Comparison of ENCODE assay signal across 9 mouse cellular contexts in genomic region chr13:53807791-53808525, GRCm38 (mm10).
DNase-seq lines count a peak whose midpoint lies in the region; ATAC-seq lines count a peak whose summit lies in the region.
"Had no signal": no experiment of that assay in that cellular context is flagged by ENCODE, and none has a peak within 500 bp of the region (broad histone marks: within the 10 kb centered on the region; RNA-seq: fewer than 3 reads in every experiment).

No protein-coding gene starts in this region.

- no peak for DNase-seq in kidney, postnatal 36 days
- DNase-seq in embryo, embryonic 10.5 days (ENCODE audit: low spot score): peak; percentile 75
- DNase-seq in hindlimb bud, embryonic 11.5 days (ENCODE audit: extremely low spot score, low read depth, low spot score): peak; percentile 90
- peak; percentile 85 for DNase-seq in retina, postnatal 1 day
- no peak for DNase-seq in T-cell, adult 2 months (ENCODE audit: low spot score)
- DNase-seq in frontal cortex, postnatal 25 days (ENCODE audit: low spot score in 2 of 2): no peak
- DNase-seq: kidney, adult 18-20 months had no signal

- H3K9me3 ChIP-seq in kidney, embryonic 14.5 days (ENCODE audit: control insufficient read depth, low read length): no peaks in the 10 kb centered on the region
- H3K9me3 ChIP-seq: liver, embryonic 12.5 days had no signal

- H3K4me3 ChIP-seq in kidney, embryonic 14.5 days (ENCODE audit: low read length): no peak overlapping the region
- H3K4me3 ChIP-seq: liver, embryonic 12.5 days had no signal

- 36% methylated on average over 13 of the region's 13 CpGs for WGBS in kidney, embryonic 14.5 days

- H3K27ac ChIP-seq in kidney, embryonic 14.5 days (ENCODE audit: low read depth, low read length): no peak overlapping the region
- H3K27ac ChIP-seq: liver, embryonic 12.5 days had no signal

- H3K9ac ChIP-seq in kidney, embryonic 14.5 days (ENCODE audit: low read depth, low read length): no peak overlapping the region
- H3K9ac ChIP-seq: liver, embryonic 12.5 days had no signal

- ATAC-seq in kidney, embryonic 14.5 days (ENCODE audit: low FRiP score, low TSS enrichment): 0 out of 2 replicates have a peak, but pooled peaks have one; percentile 46
- ATAC-seq: liver, embryonic 12.5 days had no signal

- H3K4me2 ChIP-seq in kidney, embryonic 14.5 days (replicated peaks; ENCODE audit: low read depth, low read length): no peak overlapping the region
- H3K4me2 ChIP-seq: liver, embryonic 12.5 days had no signal

- H3K4me1 ChIP-seq in kidney, embryonic 14.5 days (ENCODE audit: control insufficient read depth, insufficient read depth, low read length): peaks cover 5% of the 10 kb centered on the region; the same call in 1 of the 2 replicates
- H3K4me1 ChIP-seq: liver, embryonic 12.5 days had no signal

- no peaks in the 10 kb centered on the region for H3K27me3 ChIP-seq in kidney, embryonic 14.5 days (ENCODE audit: control insufficient read depth, insufficient read depth, low read length)
- H3K27me3 ChIP-seq: liver, embryonic 12.5 days had no signal

- H3K36me3 ChIP-seq in kidney, embryonic 14.5 days (ENCODE audit: control insufficient read depth, insufficient read depth, low read length): no peaks in the 10 kb centered on the region
- H3K36me3 ChIP-seq: liver, embryonic 12.5 days had no signal

Comparison
In these comparisons a context has a peak if more than half of its experiments do, and no peak if none do; other contexts are left out.
1. DNase-seq: peak in embryo, embryonic 10.5 days (single experiment), hindlimb bud, embryonic 11.5 days (single experiment) and retina, postnatal 1 day (single experiment); none in kidney, postnatal 36 days (0 of 2), T-cell, adult 2 months (single experiment) and frontal cortex, postnatal 25 days (0 of 2).